Mouse (Mus musculus): Measurements from ENCODE around the gene Fbxw8. TPM values are rescaled to one million over a fixed set of nuclear protein-coding genes. Genes with fewer than 3 reads are reported as not detected.

Gene Fbxw8
- polyA plus RNA-seq, 1 experiment from 2014 or later, result 37.9 TPM

DNA sequence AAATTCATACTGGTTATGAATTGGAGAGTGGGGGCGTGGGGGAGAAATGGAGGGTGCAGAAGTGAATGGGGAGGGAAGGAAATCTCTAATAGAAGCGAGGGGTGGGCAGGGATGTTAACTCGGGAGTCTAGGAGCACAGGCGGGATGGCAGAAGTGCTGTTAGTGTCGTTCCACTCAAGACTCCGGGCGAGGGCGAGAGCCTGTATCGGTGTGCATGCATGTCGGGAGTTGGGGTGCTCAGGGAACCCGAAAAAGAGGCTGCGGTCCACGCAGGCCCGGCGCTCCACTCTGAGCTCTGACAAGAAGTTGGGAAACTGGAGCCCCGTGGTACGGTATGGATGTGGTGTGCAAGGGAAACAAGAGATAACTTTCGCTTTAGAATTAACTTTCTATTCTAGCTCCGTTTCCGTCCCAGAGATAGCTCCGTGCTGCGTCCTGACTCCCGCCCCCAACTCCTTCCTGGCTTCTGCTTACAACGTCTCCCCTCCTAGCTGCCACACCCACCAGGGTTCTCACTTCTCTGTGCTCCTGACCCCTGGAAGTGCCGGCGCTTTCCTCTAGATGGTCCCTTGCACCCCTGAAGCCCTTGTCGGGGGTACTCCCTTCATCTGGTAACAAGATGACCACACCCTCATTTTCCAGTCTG lies 16.9 kb upstream of the Fbxw8 start:
- whole genome bisulfite sequencing, result under 1% methylated on average over 27 of the region's 27 CpGs
- Histone ChIP-seq H3K27me3 (ENCODE audit: low read depth, poor library complexity, severe bottlenecking) (peaks cover 95% of the 10 kb centered on the region), H3K27ac (no peak overlapping the region), H3K4me3 (peak overlapping the region; percentile 43), H3K36me3 (no peaks in the 10 kb centered on the region), H3K4me1 (peaks cover 48% of the 10 kb centered on the region), H3K9me3 (replicated peaks) (no peaks in the 10 kb centered on the region; the same call in 1 of the 2 replicates)
- DNase-seq (ENCODE audit: low spot score), result peak; percentile 47

DNA sequence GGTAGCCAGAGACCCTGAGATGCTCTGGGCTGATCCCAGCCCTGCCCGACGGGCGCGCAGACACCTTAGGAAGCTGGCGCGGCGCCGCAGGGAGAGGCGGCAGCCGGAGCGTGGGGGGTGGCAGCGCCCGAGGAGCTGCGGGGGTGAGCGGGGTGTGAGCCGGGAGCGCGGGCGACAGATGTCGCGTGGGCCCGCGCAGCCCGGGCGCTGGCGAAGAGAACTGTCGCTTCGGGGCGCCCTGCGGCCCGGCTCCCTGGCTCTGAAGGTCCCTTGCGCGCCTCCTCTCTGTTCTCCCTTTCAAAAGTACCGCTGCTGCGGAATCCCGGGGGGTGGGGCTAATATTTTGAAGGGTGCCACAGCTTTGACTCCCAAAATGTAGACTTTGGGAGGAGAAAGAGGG lies 16.4 kb upstream of the Fbxw8 start:
- no peaks in the 10 kb centered on the region; the same call in 1 of the 2 replicates for H3K9me3 ChIP-seq (replicated peaks)
- peaks cover 48% of the 10 kb centered on the region for H3K4me1 ChIP-seq
- H3K27ac ChIP-seq, result 0 out of 2 replicates have a peak overlapping the region, but pooled peaks have one; percentile 36
- under 1% methylated on average over 36 of the region's 36 CpGs for WGBS
- no peak for DNase-seq (ENCODE audit: low spot score)
- H3K27me3 ChIP-seq (ENCODE audit: low read depth, poor library complexity, severe bottlenecking), result peaks cover 96% of the 10 kb centered on the region
- no peaks in the 10 kb centered on the region for H3K36me3 ChIP-seq
- H3K4me3 ChIP-seq, result peak overlapping the region; percentile 43

DNA sequence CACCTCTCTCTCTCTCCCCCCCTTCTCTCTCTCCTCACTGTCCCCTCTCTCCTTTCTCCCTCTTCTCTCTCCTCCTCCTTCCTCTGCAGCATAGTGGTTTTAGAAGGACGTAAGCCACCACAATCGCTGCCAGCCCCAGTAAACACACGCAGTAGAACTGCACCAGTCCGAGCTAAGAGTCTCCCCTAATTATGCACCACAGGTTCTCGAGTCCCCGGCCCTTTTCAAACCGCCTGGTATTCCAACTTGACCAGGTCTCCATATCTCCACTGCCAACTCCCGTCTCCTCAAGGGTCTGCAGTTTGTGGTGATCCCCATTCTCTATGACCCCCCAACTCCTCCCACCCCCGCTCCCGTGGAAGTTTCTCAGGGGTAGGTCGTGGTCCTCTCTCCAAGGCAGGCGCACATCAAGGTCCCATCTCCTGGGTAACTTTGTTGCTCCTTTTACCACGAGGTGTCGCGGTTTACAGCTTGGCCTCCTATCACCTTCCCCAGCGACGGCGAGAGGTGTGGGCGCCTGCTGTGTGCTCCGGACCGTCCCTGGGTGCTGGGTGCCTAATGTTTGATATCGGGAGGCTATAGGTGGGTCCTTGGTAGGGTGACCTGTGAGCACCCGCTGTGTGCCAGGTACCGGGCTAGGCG lies 15.7 kb upstream of the Fbxw8 start:
- under 1% methylated on average over 25 of the region's 25 CpGs for WGBS
- peaks cover 98% of the 10 kb centered on the region for H3K27me3 ChIP-seq (ENCODE audit: low read depth, poor library complexity, severe bottlenecking)
- no peaks in the 10 kb centered on the region for H3K36me3 ChIP-seq
- H3K9me3 ChIP-seq (replicated peaks), result no peaks in the 10 kb centered on the region; the same call in 1 of the 2 replicates
- no peak overlapping the region for H3K27ac ChIP-seq
- peak overlapping the region; percentile 43; the same call in 1 of the 2 replicates for H3K4me3 ChIP-seq
- peak; percentile 66 for DNase-seq (ENCODE audit: low spot score)
- H3K4me1 ChIP-seq, result peaks cover 48% of the 10 kb centered on the region

DNA sequence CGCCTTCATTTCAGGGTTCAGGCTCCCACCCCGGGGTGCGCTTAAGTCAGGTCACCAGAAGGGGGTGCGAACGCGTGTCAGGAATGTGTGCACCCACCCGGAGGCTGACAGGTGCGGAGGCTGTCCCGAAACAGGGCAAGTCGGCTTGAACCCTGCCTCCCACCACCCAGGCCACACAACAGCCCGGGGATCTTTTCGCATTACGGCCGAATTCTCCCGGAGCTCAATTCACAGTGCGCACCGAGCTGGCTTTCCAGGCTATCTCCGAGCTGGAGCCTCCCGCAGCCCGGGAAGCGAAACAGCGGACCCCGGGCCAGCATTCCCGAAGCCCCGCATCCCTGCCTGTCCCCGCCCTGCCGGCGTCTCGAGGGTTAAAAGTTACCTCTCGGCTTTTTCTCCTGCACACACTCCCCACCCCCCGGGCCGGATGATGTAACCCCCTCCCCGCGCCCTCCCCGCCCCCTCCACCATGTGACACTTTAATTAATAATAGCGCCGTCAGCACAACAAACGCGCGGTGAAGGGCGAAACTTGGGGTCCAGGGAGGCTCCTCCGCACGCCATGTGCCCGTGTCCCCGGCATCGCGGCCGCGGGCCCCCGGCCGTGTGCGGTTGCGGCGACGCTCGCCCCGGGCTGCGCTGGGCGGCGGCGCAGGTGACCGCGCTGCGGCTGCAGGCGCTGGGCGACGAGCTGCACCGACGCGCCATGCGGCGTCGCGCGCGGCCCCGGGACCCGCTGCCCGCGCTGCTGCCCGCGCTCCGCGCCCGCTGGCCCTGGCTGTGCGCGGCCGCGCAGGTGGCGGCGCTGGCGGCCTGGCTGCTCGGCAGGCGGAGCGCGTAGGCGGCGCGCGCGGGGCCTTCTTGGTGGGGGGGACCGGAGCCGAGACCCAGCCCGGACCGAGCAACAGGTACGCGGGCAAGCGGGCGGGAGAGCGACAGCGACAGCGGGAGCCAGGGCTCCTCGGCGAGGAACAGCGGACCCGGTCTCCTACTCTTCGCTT lies 14.3 kb upstream of the Fbxw8 start:
- peak; percentile 59 for DNase-seq (ENCODE audit: low spot score)
- peaks cover 99% of the 10 kb centered on the region for H3K27me3 ChIP-seq (ENCODE audit: low read depth, poor library complexity, severe bottlenecking)
- H3K36me3 ChIP-seq, result no peaks in the 10 kb centered on the region
- peak overlapping the region; percentile 55 for H3K4me3 ChIP-seq
- no peaks in the 10 kb centered on the region for H3K9me3 ChIP-seq (replicated peaks)
- peaks cover 44% of the 10 kb centered on the region for H3K4me1 ChIP-seq
- H3K27ac ChIP-seq, result no peak overlapping the region
- 9% methylated on average over 109 of the region's 117 CpGs for WGBS

DNA sequence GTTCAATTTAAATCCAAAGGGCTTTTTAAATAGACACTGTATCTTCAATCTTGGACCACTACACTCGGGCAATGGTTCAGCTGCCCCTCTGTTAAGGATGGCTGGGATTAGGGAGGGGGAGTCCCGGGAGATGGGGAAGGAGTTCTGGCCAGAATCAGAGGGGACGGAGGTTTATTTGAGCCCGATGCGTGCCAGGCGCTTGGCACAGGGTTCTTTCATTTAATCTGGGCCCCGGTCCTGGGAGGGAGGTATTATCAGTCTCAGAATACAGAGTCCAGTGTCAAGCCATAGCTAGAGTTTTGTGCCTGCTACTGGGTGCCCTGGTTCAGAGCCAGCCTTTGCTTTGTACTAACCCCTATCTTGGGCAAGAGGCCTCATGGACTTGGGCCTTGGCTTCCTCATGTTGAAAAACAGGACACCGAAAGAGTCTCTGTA lies 12.3 kb upstream of the Fbxw8 start:
- no peaks in the 10 kb centered on the region for H3K36me3 ChIP-seq
- H3K4me1 ChIP-seq, result peaks cover 34% of the 10 kb centered on the region
- H3K27ac ChIP-seq, result no peak overlapping the region
- DNase-seq (ENCODE audit: low spot score), result no peak
- 62% methylated on average over 8 of the region's 8 CpGs for WGBS
- H3K4me3 ChIP-seq, result no peak overlapping the region
- H3K9me3 ChIP-seq (replicated peaks), result no peaks in the 10 kb centered on the region
- peaks cover 99% of the 10 kb centered on the region for H3K27me3 ChIP-seq (ENCODE audit: low read depth, poor library complexity, severe bottlenecking)

DNA sequence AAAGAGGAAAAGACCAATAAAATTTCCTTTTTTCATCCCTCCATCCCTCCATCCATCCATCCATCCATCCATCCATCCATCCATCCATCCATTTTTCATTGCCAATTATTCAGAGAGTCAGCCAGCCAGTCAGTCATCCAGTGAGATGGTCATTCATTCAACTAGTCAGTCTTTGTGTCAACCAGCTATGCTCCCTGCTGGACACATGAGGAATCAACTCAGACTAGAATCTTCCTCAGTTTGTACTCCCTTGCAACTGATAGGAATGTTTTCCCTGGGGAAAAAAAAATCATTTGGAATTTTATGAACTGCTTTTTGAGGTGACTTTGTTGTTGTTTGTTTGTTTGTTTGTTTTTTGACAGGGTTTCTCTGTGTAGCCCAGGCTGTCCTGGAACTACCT lies 10.2 kb upstream of the Fbxw8 start:
- Histone ChIP-seq H3K4me1 (peaks cover 14% of the 10 kb centered on the region), H3K27ac (no peak overlapping the region), H3K4me3 (no peak overlapping the region), H3K36me3 (no peaks in the 10 kb centered on the region), H3K9me3 (replicated peaks) (no peaks in the 10 kb centered on the region), H3K27me3 (ENCODE audit: low read depth, poor library complexity, severe bottlenecking) (peaks cover 99% of the 10 kb centered on the region)
- no peak for DNase-seq (ENCODE audit: low spot score)

DNA sequence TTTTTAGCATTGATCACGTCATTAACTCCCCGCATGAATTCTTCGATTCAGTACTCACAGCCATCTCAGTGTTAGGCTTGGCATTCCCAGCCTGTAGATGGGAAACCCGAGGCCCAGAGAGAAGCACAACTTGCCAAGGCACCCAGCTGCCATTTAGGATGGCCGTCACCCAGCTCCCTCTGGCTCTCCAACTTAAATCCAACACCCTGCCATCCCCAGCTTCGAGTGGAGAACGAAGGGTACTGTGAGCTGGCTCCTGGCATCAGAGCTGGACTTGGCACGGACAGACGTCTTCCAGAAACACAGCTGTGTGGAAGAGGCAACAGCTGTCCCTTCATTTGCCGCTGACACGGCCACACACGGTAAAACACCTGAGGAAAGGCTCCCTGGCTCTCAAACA lies 9.3 kb upstream of the Fbxw8 start, which contains the start of gene Hrk:
Hrk (plus strand) TSS at position 68 of the 400 bp plus-strand sequence.
- 75% methylated on average over 12 of the region's 12 CpGs for WGBS
- Histone ChIP-seq H3K9me3 (replicated peaks) (no peaks in the 10 kb centered on the region), H3K4me1 (peaks cover 7% of the 10 kb centered on the region), H3K36me3 (no peaks in the 10 kb centered on the region), H3K27me3 (ENCODE audit: low read depth, poor library complexity, severe bottlenecking) (peaks cover 98% of the 10 kb centered on the region), H3K27ac (no peak within 1 kb of the TSS), H3K4me3 (no peak within 1 kb of the TSS)
- no peak for DNase-seq (ENCODE audit: low spot score)

DNA sequence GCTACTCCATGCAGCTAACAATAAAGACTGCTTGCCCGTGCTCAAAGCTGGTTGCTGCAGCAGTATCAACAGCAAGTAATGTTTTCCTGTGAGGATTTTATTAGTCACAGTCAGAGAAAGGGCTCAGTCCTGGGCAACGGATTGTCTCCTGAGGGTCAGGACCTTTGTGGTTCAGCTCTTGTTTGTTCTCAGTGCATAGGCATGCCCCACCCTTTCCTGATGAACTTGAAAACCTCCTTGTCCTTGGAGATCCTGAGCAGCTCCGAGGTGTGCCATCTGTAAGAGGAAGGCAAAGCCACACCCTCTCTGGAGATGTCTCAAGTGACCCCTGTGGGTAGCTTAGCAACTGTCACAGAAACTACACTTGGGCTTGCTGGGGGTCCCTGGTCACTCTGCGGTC lies 5.4 kb upstream of the Fbxw8 start:
- Histone ChIP-seq H3K4me1 (peaks cover under 1% of the 10 kb centered on the region; the same call in 1 of the 2 replicates), H3K4me3 (no peak overlapping the region), H3K27me3 (ENCODE audit: low read depth, poor library complexity, severe bottlenecking) (peaks cover 62% of the 10 kb centered on the region), H3K27ac (no peak overlapping the region), H3K36me3 (no peaks in the 10 kb centered on the region), H3K9me3 (replicated peaks) (no peaks in the 10 kb centered on the region)
- no peak for DNase-seq (ENCODE audit: low spot score)
- WGBS, result 48% methylated on average over 4 of the region's 4 CpGs

DNA sequence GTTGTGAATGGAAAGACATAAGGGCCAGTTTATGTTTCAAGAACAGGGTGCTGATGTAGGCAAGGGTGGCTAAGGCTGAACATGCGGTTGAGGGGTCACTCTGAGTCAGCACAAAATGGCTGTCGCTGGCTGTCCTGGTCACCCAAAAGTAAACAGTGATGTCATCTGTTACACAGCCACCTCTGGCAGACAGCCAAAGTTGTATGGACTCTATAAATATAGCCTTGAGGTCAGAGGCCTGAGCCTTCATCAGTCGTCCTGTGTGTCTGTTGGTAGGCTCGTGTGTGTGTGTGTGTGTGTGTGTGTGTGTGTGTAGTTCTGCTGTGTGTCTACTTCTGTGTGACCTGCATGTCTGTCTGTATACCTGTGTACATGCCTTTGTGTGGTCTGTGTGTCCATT lies 1.7 kb upstream of the Fbxw8 start:
- peaks cover 26% of the 10 kb centered on the region for H3K27me3 ChIP-seq (ENCODE audit: low read depth, poor library complexity, severe bottlenecking)
- no peak overlapping the region for H3K27ac ChIP-seq
- H3K36me3 ChIP-seq, result peaks cover 16% of the 10 kb centered on the region
- H3K4me3 ChIP-seq, result no peak overlapping the region
- DNase-seq (ENCODE audit: low spot score), result no peak
- WGBS, result 66% methylated on average over 4 of the region's 4 CpGs
- H3K4me1 ChIP-seq, result peaks cover 23% of the 10 kb centered on the region
- no peaks in the 10 kb centered on the region for H3K9me3 ChIP-seq (replicated peaks)

DNA sequence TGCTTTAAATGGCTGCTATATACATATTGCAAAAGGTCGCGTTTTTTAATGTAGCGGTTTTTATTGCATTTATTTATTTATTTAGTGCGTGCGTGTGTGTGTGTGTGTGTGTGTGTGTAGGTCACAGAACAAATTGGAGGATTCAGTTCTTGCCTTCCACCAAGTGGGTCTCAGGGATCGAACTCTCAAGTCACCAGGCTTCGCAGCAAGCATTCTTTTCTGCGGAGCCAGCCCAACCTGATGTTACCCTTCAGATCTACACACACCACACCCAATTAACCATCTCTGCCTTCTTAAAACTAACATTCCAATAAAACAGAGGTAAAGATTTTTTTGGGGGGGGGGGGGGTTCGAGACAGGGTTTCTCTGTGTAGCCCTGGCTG lies 292 bp upstream of the Fbxw8 start:
- H3K27me3 ChIP-seq (ENCODE audit: low read depth, poor library complexity, severe bottlenecking), result peaks cover 12% of the 10 kb centered on the region; the same call in 1 of the 2 replicates
- H3K9me3 ChIP-seq (replicated peaks), result no peaks in the 10 kb centered on the region
- H3K27ac ChIP-seq, result peak overlapping the region; percentile 91
- peak overlapping the region; percentile 83 for H3K4me3 ChIP-seq
- H3K36me3 ChIP-seq, result peaks cover 28% of the 10 kb centered on the region
- no peak for DNase-seq (ENCODE audit: low spot score)
- peaks cover 23% of the 10 kb centered on the region for H3K4me1 ChIP-seq
- 23% methylated on average over 9 of the region's 9 CpGs for WGBS

DNA sequence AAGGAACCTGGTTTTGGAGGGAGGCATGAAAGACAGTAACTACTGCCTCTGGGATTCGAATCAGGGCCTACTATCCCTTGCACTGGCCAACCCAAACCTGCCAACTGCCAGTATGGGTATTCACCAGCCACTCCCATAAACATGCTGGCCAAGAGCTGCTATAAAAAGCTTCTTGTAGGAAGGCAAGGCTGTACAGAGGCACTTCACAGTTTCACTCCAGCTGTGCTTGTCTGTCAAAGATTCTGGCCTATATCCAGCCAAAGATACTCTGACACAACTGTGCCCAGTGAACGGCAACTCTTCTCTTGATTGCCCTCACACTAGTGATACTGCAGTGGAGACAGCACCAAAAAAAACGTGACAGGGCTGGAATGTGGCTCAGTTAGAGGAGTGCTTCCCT lies 5.6 kb downstream of the Fbxw8 start:
- Histone ChIP-seq H3K9me3 (replicated peaks) (no peaks in the 10 kb centered on the region), H3K27ac (no peak overlapping the region), H3K36me3 (peaks cover 54% of the 10 kb centered on the region), H3K4me1 (peaks cover 21% of the 10 kb centered on the region), H3K4me3 (no peak overlapping the region), H3K27me3 (ENCODE audit: low read depth, poor library complexity, severe bottlenecking) (no peaks in the 10 kb centered on the region)
- DNase-seq (ENCODE audit: low spot score), result no peak
- WGBS, result 80% methylated on average over 3 of the region's 3 CpGs

DNA sequence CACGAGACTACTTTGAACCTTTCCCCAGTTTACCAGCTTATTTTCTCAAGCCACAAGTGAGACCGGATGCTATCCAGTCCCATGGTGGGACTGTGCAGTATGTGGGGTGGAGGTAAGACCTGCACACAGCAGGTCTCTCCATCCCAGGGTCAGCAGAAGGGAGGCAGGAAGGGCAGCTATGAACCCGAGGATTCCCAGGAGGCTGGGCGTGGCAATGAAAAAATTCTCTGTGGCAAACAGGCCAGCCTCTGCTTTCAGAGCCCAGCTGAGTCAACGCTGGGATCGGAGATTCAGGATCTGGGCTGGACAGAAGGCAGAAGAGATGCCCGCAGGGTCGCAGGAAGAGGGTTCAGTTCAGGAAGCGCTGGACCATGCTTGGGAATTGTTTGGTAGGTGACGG lies 8.0 kb downstream of the Fbxw8 start:
- DNase-seq (ENCODE audit: low spot score), result no peak
- H3K4me1 ChIP-seq, result 0 out of 2 replicates have a peak, but pooled peaks cover 3% of the 10 kb centered on the region
- WGBS, result 88% methylated on average over 10 of the region's 10 CpGs

More for the DNA sequence above, 8.0 kb downstream of the Fbxw8 start:
- no peaks in the 10 kb centered on the region for H3K27me3 ChIP-seq (ENCODE audit: low read depth, poor library complexity, severe bottlenecking)
- H3K9me3 ChIP-seq (replicated peaks), result no peaks in the 10 kb centered on the region
- peaks cover 50% of the 10 kb centered on the region for H3K36me3 ChIP-seq
- no peak overlapping the region for H3K4me3 ChIP-seq
- no peak overlapping the region for H3K27ac ChIP-seq

Measured in limb, embryonic 10.5 days (tissue).